Mouse (Mus musculus) c-Kit-positive CD71-positive TER-119-negative erythroid progenitor cells, embryonic 14.5 days (primary cell): ENCODE data around the gene Lix1l.
"Not testable (repeated sequence)": the region's sequence is repeated elsewhere in the genome, so short reads cannot be mapped to it uniquely, and the experiment has no call there.

Experiments used
- DNase-seq: peaks from one replicate; pipeline ENCODE4 v3.0.0-alpha.2; 2013; ENCODE audit warnings: low read depth

Gene Lix1l

DNA sequence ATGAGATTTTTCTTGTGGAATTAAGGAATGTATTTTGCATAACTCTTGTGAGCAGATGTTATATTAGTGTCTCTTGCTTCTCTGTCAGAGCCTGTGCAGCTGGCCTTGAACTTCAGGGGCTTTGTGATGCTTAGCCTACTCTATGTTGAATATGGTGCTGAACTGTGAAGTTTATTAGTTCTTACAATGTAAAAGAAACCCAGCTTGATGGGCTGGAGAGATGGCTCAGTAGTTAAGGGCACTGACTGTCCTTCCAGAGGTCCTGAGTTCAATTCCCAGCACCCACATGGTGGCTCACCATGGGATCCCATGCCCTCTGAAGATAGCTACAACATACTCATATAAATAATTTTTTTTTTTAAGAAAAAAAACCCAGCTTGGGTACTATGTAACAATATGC lies 31.1 kb downstream of the Lix1l start:
- DNase-seq: no peak

DNA sequence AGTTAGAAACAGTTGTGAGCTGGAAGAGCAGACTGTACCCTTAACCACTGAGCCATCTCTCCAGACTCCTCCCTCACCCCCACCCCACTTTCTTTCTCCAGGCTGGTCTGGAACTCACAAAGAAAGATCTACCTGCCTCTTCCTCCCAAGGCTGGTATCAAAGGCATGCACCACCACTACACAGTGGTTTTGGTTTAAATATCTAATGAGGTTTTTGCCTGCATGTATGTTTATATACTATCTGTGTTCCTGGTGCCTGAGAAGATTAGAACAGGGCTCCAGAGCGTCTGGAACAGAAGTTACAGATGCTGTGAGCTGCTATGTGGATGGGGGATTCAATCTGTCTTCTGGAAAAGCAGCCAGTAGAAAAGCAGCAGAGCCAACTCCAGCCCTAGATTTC lies 33.1 kb downstream of the Lix1l start:
- DNase-seq: peak; percentile 13

GRCm38 (mm10) chr3:96634928-96635879 lies 34.3 kb downstream of the Lix1l start, which contains the start of the genes Pex11b and Gm42957:
Gene Pex11b (plus strand): TSS chr3:96635376.
Gene Gm42957 (plus strand): TSS chr3:96635474.
- peak; percentile 72 for DNase-seq

- DNase-seq: peak; percentile 16
Measured at GRCm38 (mm10) chr3:96635906-96636305, 35.0 kb downstream of the Lix1l start.

GRCm38 (mm10) chr3:96636448-96636847 lies 35.5 kb downstream of the Lix1l start:
- DNase-seq: no peak

DNA sequence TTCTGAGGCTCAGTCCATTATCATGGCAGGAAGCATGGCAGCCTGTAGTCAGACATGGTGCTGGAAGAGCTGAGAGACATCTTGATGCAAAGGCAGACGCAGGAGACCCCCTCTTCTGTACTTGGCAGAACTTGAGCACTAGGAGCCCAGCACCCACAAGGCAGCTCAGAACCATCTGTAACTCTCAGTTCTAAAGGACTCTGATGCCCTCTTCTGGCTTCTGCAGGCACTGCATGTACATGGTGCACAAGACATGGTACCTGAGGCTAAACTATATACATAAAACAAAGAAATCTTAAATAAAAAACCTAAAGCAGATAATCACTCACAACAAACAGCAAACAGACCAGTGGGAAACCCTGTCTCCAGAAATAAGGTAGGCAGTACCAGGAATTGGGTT lies 38.3 kb downstream of the Lix1l start:
- peak; percentile 61 for DNase-seq

DNA sequence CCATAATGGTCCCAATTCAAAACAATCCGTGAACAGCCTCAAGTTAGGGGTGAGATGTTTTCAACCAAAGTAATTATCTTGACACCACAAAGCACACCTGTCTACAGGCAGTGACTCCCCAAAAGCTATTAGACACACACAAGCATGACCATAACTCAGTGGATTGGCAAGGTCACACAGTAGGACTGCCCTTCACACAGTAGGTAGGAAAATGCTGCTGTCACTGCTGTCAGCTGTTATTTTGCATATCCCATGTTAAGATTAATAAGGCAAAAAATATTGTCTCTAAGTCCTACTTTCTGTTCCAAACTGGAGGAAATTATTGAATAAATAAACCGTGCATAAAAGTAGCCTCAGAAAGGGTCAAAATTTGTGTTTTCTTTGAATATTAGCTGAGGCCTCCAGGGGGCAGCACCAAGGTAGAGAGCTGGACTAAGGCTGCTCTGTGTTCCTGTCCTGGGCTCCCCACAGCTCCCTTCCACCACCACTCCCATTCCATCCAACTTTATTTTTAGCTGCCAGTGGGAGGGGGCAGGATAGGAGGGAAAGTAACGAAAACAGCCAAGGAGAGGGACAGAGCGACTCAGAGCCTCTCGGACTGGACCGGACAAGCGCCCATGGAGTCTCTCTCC lies 44.2 kb downstream of the Lix1l start, which contains the start of gene Itga10:
Gene Itga10 (plus strand): TSS at position 567 of the 632 bp plus-strand sequence.
- DNase-seq: peak; percentile 28

- DNase-seq: no peak
Measured at GRCm38 (mm10) chr3:96647365-96647764, 46.4 kb downstream of the Lix1l start.

- DNase-seq: no peak
Measured at GRCm38 (mm10) chr3:96660901-96661300, 60.0 kb downstream of the Lix1l start.

- DNase-seq: no peak
Measured at GRCm38 (mm10) chr3:96662731-96663316, 61.9 kb downstream of the Lix1l start.

DNA sequence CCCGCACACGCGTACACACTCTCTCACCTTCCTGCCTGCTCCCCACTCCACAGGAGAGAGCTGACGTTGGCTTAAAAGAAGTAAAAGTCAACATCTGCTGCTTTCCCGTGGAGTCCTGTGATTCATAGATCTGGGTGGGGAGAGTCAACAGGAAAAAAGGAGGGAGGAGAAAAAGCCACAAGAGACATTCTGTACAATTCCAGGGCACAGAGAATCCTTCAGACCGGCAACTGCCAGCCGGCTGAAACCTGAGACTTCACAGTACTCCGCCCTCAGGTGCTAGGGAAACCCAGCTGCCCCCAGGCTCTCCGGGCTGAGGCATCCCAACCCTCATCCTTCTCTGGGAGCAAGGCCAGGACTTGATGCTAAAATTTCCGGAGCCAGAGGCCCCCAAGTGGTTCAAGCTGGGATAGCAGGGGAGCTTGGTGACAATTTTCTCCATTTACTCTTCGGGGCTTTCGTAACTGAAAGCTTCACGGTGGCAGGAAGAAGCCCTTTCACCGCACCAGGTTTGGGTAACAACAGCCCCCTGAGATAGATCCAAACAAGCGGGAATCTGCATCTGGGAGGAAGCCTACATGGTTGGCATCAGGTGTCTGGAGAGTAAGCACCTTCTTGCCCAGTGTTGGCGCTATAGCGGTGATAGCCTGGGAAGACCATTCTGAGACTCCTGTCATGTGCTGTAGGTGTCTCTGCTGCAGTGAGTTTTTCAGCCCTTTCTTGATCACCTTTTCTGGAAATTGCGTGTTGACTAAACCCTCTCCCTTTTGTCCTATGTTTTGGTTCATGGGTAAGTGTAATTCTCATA lies 62.7 kb downstream of the Lix1l start:
- DNase-seq: peak; percentile 64

DNA sequence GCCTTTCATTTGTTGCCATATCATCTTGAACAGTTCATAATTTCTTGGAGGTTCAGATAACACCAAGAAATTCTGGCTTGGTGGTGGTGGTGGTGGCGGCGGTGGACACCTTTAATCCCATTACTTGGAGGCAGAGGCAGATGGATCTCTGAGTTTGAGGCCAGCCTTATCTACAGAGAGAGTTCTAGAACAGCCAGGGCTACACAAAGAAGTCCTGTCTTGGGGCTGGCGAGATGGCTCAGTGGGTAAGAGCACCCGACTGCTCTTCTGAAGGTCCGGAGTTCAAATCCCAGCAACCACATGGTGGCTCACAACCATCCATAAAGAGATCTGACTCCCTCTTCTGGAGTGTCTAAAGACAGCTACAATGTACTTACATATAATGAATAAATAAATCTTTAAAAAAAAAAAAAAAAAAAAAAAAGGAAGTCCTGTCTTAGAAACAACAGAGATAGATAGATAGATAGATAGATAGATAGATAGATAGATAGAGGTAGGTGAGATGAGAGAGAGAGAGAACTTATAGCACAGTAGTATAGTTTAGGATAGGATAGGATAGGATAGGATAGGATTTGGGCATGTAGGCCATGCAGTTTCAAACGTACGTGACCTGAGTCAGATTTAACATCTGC lies 64.9 kb downstream of the Lix1l start:
- DNase-seq: not testable (repeated sequence)

GRCm38 (mm10) chr3:96666916-96667315 lies 66.0 kb downstream of the Lix1l start:
- DNase-seq: no peak

DNA sequence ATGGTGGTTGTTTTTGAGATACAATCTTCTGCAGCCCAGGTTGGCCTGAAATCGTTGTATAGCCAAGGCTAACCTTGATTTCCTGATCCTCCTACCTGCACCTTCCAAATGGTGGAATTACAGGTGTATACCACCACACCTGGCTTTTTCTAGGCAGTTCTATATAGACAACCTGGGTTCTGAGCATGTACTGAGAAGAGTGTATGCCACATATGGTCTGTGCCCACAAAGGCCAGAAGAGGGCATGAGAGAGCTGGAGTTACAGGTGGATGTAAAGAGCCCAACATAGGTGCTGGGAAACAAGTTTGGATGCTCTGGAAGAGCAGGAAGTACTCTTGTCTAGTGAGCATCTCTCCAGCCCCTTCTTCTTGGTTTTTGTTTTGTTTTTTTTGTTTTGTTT lies 66.4 kb downstream of the Lix1l start:
- DNase-seq: no peak

GRCm38 (mm10) chr3:96668424-96669067 lies 67.6 kb downstream of the Lix1l start:
- DNase-seq: no peak

DNA sequence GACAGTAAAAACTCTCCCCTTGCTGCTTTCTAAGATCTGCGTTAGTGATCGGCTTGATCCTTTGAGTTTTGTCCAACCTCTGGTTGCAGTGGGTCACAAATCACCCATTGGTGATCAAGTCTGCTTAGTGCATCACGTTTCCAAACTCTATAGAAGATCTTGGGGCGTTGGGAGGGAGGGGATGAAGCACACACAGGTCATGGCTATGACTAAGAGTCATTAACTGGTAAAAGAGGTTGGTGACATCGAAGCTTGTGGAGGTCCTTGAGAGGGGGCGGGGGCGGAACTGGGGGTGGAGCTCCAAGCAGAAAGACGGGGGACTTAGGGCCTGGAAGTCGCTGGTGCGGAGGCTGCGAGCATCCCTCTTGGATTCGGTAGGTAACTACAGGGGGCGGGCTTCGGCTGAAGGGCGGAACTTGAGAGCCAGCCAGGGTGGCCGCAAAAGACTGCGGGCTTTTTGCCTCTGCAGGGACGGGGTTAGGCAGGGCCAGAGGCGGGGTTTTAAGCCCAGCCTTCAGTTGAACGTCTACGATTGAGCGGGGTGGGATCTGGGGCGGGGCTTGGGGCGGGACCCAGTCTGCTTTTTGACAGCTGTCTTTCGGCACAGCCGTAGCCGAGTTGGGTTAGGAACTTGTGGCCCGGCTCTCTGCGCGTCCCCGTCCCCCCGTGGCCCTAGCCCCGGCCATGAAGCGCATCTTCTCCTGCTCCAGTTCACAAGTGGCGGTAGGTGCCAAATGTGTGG lies 68.9 kb downstream of the Lix1l start, which contains the start of gene Ankrd35:
Gene Ankrd35 (plus strand): TSS at position 405 of the 742 bp plus-strand sequence.
- peak; percentile 77 for DNase-seq

GRCm38 (mm10) chr3:96671519-96671918 lies 70.6 kb downstream of the Lix1l start:
- DNase-seq: no peak

- DNase-seq: no peak
Measured at GRCm38 (mm10) chr3:96673514-96673913, 72.6 kb downstream of the Lix1l start.

GRCm38 (mm10) chr3:96674442-96674841 lies 73.5 kb downstream of the Lix1l start:
- no peak for DNase-seq

DNA sequence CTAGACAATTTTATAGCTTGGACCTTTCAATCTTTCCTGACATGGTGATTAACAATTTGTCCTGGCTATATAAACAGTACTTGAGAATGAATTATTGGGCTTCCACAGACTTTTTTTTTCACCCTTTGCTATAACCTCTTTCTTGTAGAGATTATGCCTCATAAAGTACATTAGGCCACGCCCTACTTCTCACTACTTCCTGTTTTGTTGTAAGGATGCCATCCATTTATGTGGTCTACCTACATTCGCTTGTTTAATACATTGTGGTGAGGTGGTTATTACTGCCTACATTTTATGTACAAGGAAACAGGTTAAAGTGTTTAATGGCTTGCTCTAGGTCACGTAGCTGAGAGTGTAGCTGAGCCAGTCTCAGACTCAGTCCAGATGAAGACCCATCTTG lies 74.2 kb downstream of the Lix1l start:
- no peak for DNase-seq
